Mouse (Mus musculus) cerebellum, adult 9-10 months (tissue): ENCODE measurements around the gene Olfr1303.

ENCODE experiments used
- DNase-seq: peaks from one replicate; pipeline ENCODE4 v3.0.0; 2022

The Olfr1303 gene

DNA sequence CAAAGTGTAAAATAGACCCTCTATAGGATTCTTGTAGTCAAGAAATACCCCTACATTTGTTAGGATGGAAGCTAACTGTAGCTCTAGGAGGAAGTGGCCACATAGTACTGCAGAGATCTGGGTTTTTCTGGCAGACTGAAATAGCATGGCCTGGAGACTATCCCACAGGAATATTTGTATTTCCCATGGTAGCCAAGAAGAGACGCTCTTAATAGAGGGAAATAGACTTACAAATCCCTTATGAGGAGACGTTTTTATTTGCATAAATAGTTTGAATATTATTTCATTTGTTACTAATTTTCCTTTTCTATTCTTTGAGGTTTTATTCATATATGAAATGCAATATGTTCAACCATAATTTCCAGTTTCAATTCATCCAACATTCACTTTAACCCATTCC is at the start of gene Olfr1303:
Gene Olfr1303, minus strand, starts transcription at position 101 of the 400 bp plus-strand sequence.
- no peak for DNase-seq

DNA sequence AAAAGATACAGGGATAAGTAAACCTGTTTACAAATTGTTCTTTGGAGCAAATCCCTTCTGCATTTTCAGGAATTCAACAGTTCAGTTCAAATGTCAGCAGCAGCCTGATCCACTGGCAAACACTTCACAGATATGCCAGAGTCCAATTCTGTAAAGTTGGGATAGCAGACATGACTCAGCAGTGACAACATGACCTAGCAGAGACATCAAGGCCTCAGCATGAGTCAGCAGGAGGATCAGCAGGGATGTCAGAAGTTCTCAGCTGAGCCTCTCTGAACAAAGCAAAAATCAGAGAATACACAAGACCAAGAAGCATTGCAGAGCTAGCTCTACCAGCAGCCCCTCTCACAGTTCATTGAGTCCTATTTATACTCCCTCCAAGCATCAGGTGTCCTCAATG is 7.2 kb downstream of the Olfr1303 start:
- no peak for DNase-seq

DNA sequence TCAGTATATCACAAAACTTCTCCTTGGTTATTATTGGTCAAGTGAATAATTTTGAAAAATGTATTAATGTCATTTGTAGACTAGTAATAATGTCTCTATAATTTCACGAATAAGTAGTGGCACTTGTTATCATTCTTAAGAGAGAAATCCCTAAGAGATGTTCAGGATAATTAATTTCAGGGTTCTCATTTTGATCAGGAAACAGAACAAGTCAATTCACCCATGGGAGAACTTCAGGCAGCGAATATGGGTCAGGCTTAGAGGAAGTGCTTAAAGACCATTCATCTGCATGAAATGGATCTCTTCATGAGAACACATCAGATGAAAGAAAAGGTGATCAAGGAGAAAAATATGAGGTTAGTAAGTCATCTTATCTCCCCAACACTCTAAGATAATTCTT is 43.0 kb downstream of the Olfr1303 start, which contains the start of gene Olfr1302:
Gene Olfr1302, plus strand, starts transcription at position 301 of the 400 bp plus-strand sequence.
- DNase-seq, result no peak
